Comparison of ENCODE assay signal across 9 mouse cellular contexts in the genomic region with DNA sequence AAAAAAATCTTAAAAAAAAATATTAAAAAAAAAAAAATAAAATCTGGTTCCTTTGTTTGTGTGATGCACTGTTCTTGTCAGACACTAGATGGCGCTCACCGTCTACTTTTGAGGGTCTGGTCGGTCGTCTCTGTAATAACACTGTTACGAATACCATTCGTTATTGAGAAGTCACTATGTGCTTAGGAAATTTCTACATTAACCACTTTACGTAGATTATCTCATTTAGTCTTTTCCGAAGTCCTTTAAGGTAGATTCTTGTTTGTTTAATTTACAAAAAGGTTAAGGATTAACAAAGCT. TPM values are rescaled to one million over a fixed set of nuclear protein-coding genes. Genes with fewer than 3 reads are reported as not detected.
DNase-seq lines count a peak whose midpoint lies in the region; ATAC-seq and TF ChIP-seq lines count a peak whose summit lies in the region.
"Had no signal": no experiment of that assay in that cellular context is flagged by ENCODE, and none has a peak within 500 bp of the region (broad histone marks: within the 10 kb centered on the region; RNA-seq: fewer than 3 reads in every experiment).

No protein-coding gene starts in this region.

- no peaks in the 10 kb centered on the region for H3K9me3 ChIP-seq in hindbrain, embryonic 11.5 days (ENCODE audit: control insufficient read depth, low read length)
- no peaks in the 10 kb centered on the region for H3K9me3 ChIP-seq in hindbrain, embryonic 10.5 days
- no peaks in the 10 kb centered on the region for H3K9me3 ChIP-seq in CH12.LX (replicated peaks; ENCODE audit: low read length)

- H3K4me1 ChIP-seq in hindbrain, embryonic 11.5 days (replicated peaks; ENCODE audit: control insufficient read depth, insufficient read depth, low read length) = no peaks in the 10 kb centered on the region
- no peaks in the 10 kb centered on the region for H3K4me1 ChIP-seq in hindbrain, embryonic 10.5 days (replicated peaks)
- H3K4me1 ChIP-seq in CH12.LX (ENCODE audit: control insufficient read depth in 1 of 2, insufficient read depth in 2 of 2) = no peaks in the 10 kb centered on the region

- no peak overlapping the region for H3K4me2 ChIP-seq in hindbrain, embryonic 11.5 days (replicated peaks; ENCODE audit: low read depth, low read length)
- H3K4me2 ChIP-seq in CH12.LX (ENCODE audit: insufficient read depth, low read depth, poor library complexity, severe bottlenecking) = peak overlapping the region; percentile 82; the same call in 1 of the 2 replicates

- no peaks in the 10 kb centered on the region for H3K79me2 ChIP-seq in CH12.LX (replicated peaks; ENCODE audit: control insufficient read depth, extremely low read depth, insufficient read depth, poor library complexity, severe bottlenecking)

- 12% methylated on average over 8 of the region's 8 CpGs for WGBS in hindbrain, embryonic 11.5 days
- 14% methylated on average over 8 of the region's 8 CpGs for WGBS in hindbrain, embryonic 10.5 days

- no peak overlapping the region for H3K4me3 ChIP-seq in hindbrain, embryonic 11.5 days (ENCODE audit: low read depth, low read length)
- H3K4me3 ChIP-seq in hindbrain, embryonic 10.5 days = no peak overlapping the region
- no peak overlapping the region for H3K4me3 ChIP-seq in CH12.LX (replicated peaks in 1 of 3; ENCODE audit: low read depth in 2 of 3, low read length in 2 of 3, poor library complexity in 1 of 3)

- in situ Hi-C loops in CH12.LX (cut with MboI; ENCODE audit: low pct_ligation_motif_present, low pct_unique_long_range_greater_than_20kb, low sequenced_read_pairs) = no loop called here

- TF ChIP-seq CTCF in CH12.LX (conservative IDR thresholded peaks at IDR 0.05 in 1 of 2, IDR thresholded peaks at IDR 0.05 in 1 of 2; ENCODE audit: low read depth in 2 of 2, low read length in 2 of 2) = peak; percentile 41 to 74; a peak in 3 of 4 replicates

- no peaks in the 10 kb centered on the region for H3K36me3 ChIP-seq in hindbrain, embryonic 11.5 days (ENCODE audit: control insufficient read depth, insufficient read depth, low read length)
- no peaks in the 10 kb centered on the region for H3K36me3 ChIP-seq in hindbrain, embryonic 10.5 days
- no peaks in the 10 kb centered on the region for H3K36me3 ChIP-seq in CH12.LX (replicated peaks in 1 of 2; ENCODE audit: control insufficient read depth in 1 of 2, insufficient read depth in 1 of 2, low read length in 1 of 2)

- peak; percentile 51; the same call in 1 of the 2 replicates for ATAC-seq in hindbrain, embryonic 11.5 days (ENCODE audit: low FRiP score)
- ATAC-seq in erythroblast, adult 5-6 weeks (replicated peaks; ENCODE audit: low FRiP score, poor library complexity, severe bottlenecking) = no peak

- peak; percentile 65 for DNase-seq in hindbrain, embryonic 11.5 days (ENCODE audit: low spot score)
- no peak for DNase-seq in hindbrain, embryonic 10.5 days (ENCODE audit: low spot score)
- DNase-seq in CH12.LX (ENCODE audit: extremely low read depth) = peak; percentile 49
- peak; percentile 41 for DNase-seq in c-Kit-positive CD71-negative TER-119-negative erythroid progenitor cells, embryonic 14.5 days (ENCODE audit: low read depth)
- peak; percentile 51 for DNase-seq in forelimb bud, embryonic 11.5 days (ENCODE audit: low read depth, low spot score)
- DNase-seq in kidney, postnatal 4 days = peak; percentile 28 to 48
- DNase-seq in naive thymus-derived CD4-positive, alpha-beta T cell, adult 2 months (ENCODE audit: low read depth) = peak; percentile 63

- no peak overlapping the region for H3K9ac ChIP-seq in hindbrain, embryonic 11.5 days (ENCODE audit: low read depth, low read length)
- H3K9ac ChIP-seq in CH12.LX (ENCODE audit: insufficient read depth, low read depth) = no peak overlapping the region

- TF ChIP-seq POLR2A in CH12.LX (IDR thresholded peaks at IDR 0.05; ENCODE audit: low read depth, low read length) = no peak

- H3K27me3 ChIP-seq in hindbrain, embryonic 11.5 days (ENCODE audit: control insufficient read depth, insufficient read depth, low read length) = no peaks in the 10 kb centered on the region
- no peaks in the 10 kb centered on the region for H3K27me3 ChIP-seq in hindbrain, embryonic 10.5 days (ENCODE audit: insufficient read depth, poor library complexity, severe bottlenecking)
- peaks cover 36% of the 10 kb centered on the region for H3K27me3 ChIP-seq in CH12.LX (replicated peaks)

- H3K27ac ChIP-seq in hindbrain, embryonic 11.5 days (ENCODE audit: low read depth, low read length) = no peak overlapping the region
- H3K27ac ChIP-seq in hindbrain, embryonic 10.5 days = no peak overlapping the region
- H3K27ac ChIP-seq in CH12.LX (ENCODE audit: insufficient read depth, low read depth) = no peak overlapping the region
- H3K27ac ChIP-seq: macrophage had no signal

- dilution Hi-C loops in CH12.LX (cut with MboI; ENCODE audit: extremely low pct_ligation_motif_present, extremely low pct_unique_long_range_greater_than_20kb, low sequenced_read_pairs) = no loop called here

- TF ChIP-seq EP300 in CH12.LX (IDR thresholded peaks at IDR 0.05; ENCODE audit: low read length) = no peak

- peak; percentile 80 for TF ChIP-seq RAD21 in CH12.LX (IDR thresholded peaks at IDR 0.05; ENCODE audit: low read depth, low read length)

TF ChIP-seq in CH12.LX, 34 proteins besides CTCF, POLR2A, EP300 and RAD21:
- no peak for TF ChIP-seq JUND (conservative IDR thresholded peaks at IDR 0.05; ENCODE audit: low read depth, low read length)
- no peak for TF ChIP-seq MYC (IDR thresholded peaks at IDR 0.05; ENCODE audit: low read depth, low read length)
- peak; percentile 82 for TF ChIP-seq ZNF384 (IDR thresholded peaks at IDR 0.05; ENCODE audit: low read depth, low read length)
- TF ChIP-seq ETS1 (conservative IDR thresholded peaks at IDR 0.05; ENCODE audit: low read depth, low read length) = no peak
- no peak for TF ChIP-seq USF2 (conservative IDR thresholded peaks at IDR 0.05; ENCODE audit: low read depth, low read length)
- TF ChIP-seq USF1 (IDR thresholded peaks at IDR 0.05; ENCODE audit: low read depth, low read length) = no peak
- TF ChIP-seq TCF12 (IDR thresholded peaks at IDR 0.05; ENCODE audit: low read depth, low read length) = no peak
- no peak for TF ChIP-seq ZC3H11A (IDR thresholded peaks at IDR 0.05; ENCODE audit: low read depth, low read length)
- TF ChIP-seq SMC3 (IDR thresholded peaks at IDR 0.05; ENCODE audit: low read depth, low read length) = peak; percentile 37
- TF ChIP-seq NELFE (IDR thresholded peaks at IDR 0.05; ENCODE audit: low read depth, low read length) = no peak
- no peak for TF ChIP-seq ZKSCAN1 (IDR thresholded peaks at IDR 0.05; ENCODE audit: borderline replicate concordance, low read depth, low read length)
- TF ChIP-seq CHD1 (IDR thresholded peaks at IDR 0.05; ENCODE audit: low read depth, low read length) = no peak
- TF ChIP-seq GABPA (IDR thresholded peaks at IDR 0.05; ENCODE audit: insufficient replicate concordance, low read depth, low read length) = no peak
TF ChIP-seq in CH12.LX: peak in this region for 2.

RNA-seq across cellular contexts. Expression of gene Api5, which starts 27.9 kb away (rescaled TPM):
- polyA plus RNA-seq in hindbrain, embryonic 11.5 days (2014; fragmentation: Nextera tagmentation; extraction: Ambion mirVana) = 214 and 241 TPM in 2 replicates
- polyA plus RNA-seq in hindbrain, embryonic 10.5 days (2016; fragmentation: Nextera tagmentation; extraction: Ambion mirVana) = 161 and 220 TPM in 2 replicates
- 60.2 and 73.8 TPM in 2 replicates for total RNA-seq in CH12.LX (2012; rRNA removed)
- 160 and 183 TPM in 2 replicates for total RNA-seq in CH12.LX (2014; rRNA removed)
- 99.1 and 108 TPM in 2 replicates for polyA plus RNA-seq in CH12.LX (2012; ENCODE audit: insufficient read length, low read depth)
- total RNA-seq in erythroblast, adult 5-6 weeks (2015; ENCODE audit: low replicate concordance) = 44.6 and 45.1 TPM in 2 replicates
- 35.4 and 44.0 TPM in 2 replicates for total RNA-seq in erythroblast, adult 5-6 weeks (2017; ENCODE audit: low replicate concordance)

RNA-seq across cellular contexts. Expression of gene Ttc17, which starts 59.4 kb away (rescaled TPM):
- 15.3 and 16.3 TPM in 2 replicates for polyA plus RNA-seq in hindbrain, embryonic 11.5 days (2014; fragmentation: Nextera tagmentation; extraction: Ambion mirVana)
- polyA plus RNA-seq in hindbrain, embryonic 10.5 days (2016; fragmentation: Nextera tagmentation; extraction: Ambion mirVana) = 13.4 and 13.9 TPM in 2 replicates
- total RNA-seq in CH12.LX (2012; rRNA removed) = 11.6 and 13.2 TPM in 2 replicates
- 10.8 and 13.8 TPM in 2 replicates for total RNA-seq in CH12.LX (2014; rRNA removed)
- polyA plus RNA-seq in CH12.LX (2012; ENCODE audit: insufficient read length, low read depth) = 17.9 and 19.5 TPM in 2 replicates
- total RNA-seq in erythroblast, adult 5-6 weeks (2015; ENCODE audit: low replicate concordance) = 3.5 and 11.5 TPM in 2 replicates
- 12.4 and 13.5 TPM in 2 replicates for total RNA-seq in erythroblast, adult 5-6 weeks (2017; ENCODE audit: low replicate concordance)
